25 mouse cellular contexts compared by ENCODE assay signal in the genomic region with DNA sequence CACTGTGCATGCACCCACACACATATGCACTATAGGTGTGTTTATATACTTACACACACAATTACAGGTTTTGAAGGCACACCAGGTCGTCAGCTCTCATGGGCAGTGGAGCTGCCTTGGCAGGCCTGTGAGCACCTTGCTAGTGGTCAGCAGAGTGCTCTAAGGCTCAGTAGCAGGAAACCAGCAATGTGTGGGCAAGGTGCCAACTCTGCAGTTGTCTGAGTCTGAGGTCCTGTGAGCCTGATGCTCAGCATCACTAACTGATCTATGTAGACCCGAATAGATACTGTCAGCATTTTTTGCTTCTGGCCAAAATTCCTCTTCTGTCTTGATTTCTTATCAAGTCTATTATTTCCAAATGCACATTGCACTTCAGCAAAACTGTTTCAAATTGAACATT.
A peak's percentile ranks its signal among the peaks of the same experiment; 100 is the strongest.
DNase-seq lines count a peak whose midpoint lies in the region; ATAC-seq and TF ChIP-seq lines count a peak whose summit lies in the region.
"Had no signal": no experiment of that assay in that cellular context is flagged by ENCODE, and none has a peak within 500 bp of the region (broad histone marks: within the 10 kb centered on the region; RNA-seq: fewer than 3 reads in every experiment).

No protein-coding gene starts in this region.

- no peaks in the 10 kb centered on the region for H3K27me3 ChIP-seq in cerebellum, adult 2 months (ENCODE audit: control insufficient read depth, insufficient read depth, low read length)
- no peaks in the 10 kb centered on the region for H3K27me3 ChIP-seq in lung, postnatal 0 days (replicated peaks; ENCODE audit: insufficient read depth, low read length)
- H3K27me3 ChIP-seq: embryonic facial prominence, embryonic 12.5 days; forebrain, embryonic 12.5 days; limb, embryonic 15.5 days; lung, embryonic 15.5 days; neural tube, embryonic 15.5 days had no signal

- H3K36me3 ChIP-seq in lung, postnatal 0 days (ENCODE audit: insufficient read depth, low read length): no peaks in the 10 kb centered on the region
- H3K36me3 ChIP-seq: embryonic facial prominence, embryonic 12.5 days; forebrain, embryonic 12.5 days; limb, embryonic 15.5 days; lung, embryonic 15.5 days; midbrain, embryonic 10.5 days had no signal

- ATAC-seq in lung, postnatal 0 days: no peak
- ATAC-seq: inflammation-experienced regulatory T-cells, adult 6 months had no signal

- peak; percentile 43 to 47 for DNase-seq in cerebellum, postnatal 10 days
- DNase-seq in cerebellum, adult 2 months: no peak
- peak; percentile 36 for DNase-seq in heart, postnatal 4 days
- DNase-seq in heart, adult 18-20 months: no peak
- peak; percentile 16 for DNase-seq in lung, postnatal 10 days
- no peak for DNase-seq in lung, postnatal 0 days (ENCODE audit: low spot score)
- DNase-seq in layer of hippocampus, adult 8-10 months (ENCODE audit: low spot score in 2 of 2): no peak
- DNase-seq: adrenal gland, postnatal 14 days; cerebellum, adult 11 months; gastrocnemius, postnatal 25 days; heart, adult 2 months; heart, postnatal 36 days; kidney, adult 8-10 months; layer of hippocampus, adult 9-11 months; thymus, adult 2 months had no signal

- H3K4me1 ChIP-seq in cerebellum, adult 2 months (ENCODE audit: control insufficient read depth, insufficient read depth, low read length): no peaks in the 10 kb centered on the region
- no peaks in the 10 kb centered on the region for H3K4me1 ChIP-seq in lung, postnatal 0 days (ENCODE audit: insufficient read depth, low read depth, low read length)
- H3K4me1 ChIP-seq: embryonic facial prominence, embryonic 12.5 days; forebrain, embryonic 12.5 days; limb, embryonic 15.5 days; lung, embryonic 15.5 days; midbrain, embryonic 10.5 days; neural tube, embryonic 15.5 days had no signal

- 64% methylated on average over 2 of the region's 2 CpGs for WGBS in cerebellum, adult 2 months
- 42% methylated on average over 2 of the region's 2 CpGs for WGBS in lung, postnatal 0 days

- H3K9me3 ChIP-seq in lung, postnatal 0 days (ENCODE audit: low read length): no peaks in the 10 kb centered on the region
- H3K9me3 ChIP-seq: embryonic facial prominence, embryonic 12.5 days; forebrain, embryonic 12.5 days; limb, embryonic 15.5 days; lung, embryonic 15.5 days; neural tube, embryonic 15.5 days had no signal

- H3K4me3 ChIP-seq in cerebellum, adult 2 months (replicated peaks; ENCODE audit: insufficient read depth, low read depth, low read length): no peak overlapping the region
- H3K4me3 ChIP-seq in lung, postnatal 0 days (ENCODE audit: low read depth, low read length): no peak overlapping the region
- H3K4me3 ChIP-seq: embryonic facial prominence, embryonic 12.5 days; forebrain, embryonic 12.5 days; heart, adult 2 months; limb, embryonic 15.5 days; lung, embryonic 15.5 days; midbrain, embryonic 10.5 days; neural tube, embryonic 15.5 days had no signal

- no peak overlapping the region for H3K27ac ChIP-seq in cerebellum, adult 2 months (ENCODE audit: insufficient read depth, low read length)
- no peak overlapping the region for H3K27ac ChIP-seq in lung, postnatal 0 days (ENCODE audit: low read length)
- H3K27ac ChIP-seq: embryonic facial prominence, embryonic 12.5 days; forebrain, embryonic 12.5 days; heart, adult 2 months; hindbrain, embryonic 14.5 days; limb, embryonic 15.5 days; liver, embryonic 14.5 days; lung, embryonic 15.5 days; midbrain, embryonic 10.5 days; neural tube, embryonic 15.5 days; stomach, postnatal 0 days had no signal

- TF ChIP-seq CTCF in cerebellum, adult 2 months (IDR thresholded peaks at IDR 0.05; ENCODE audit: borderline replicate concordance, insufficient read depth, low read depth, low read length): no peak
- TF ChIP-seq CTCF in lung, postnatal 0 days (IDR thresholded peaks at IDR 0.05): no peak

- TF ChIP-seq POLR2A in cerebellum, adult 2 months (IDR thresholded peaks at IDR 0.05; ENCODE audit: borderline replicate concordance, insufficient read depth, low read length): no peak

- H3K9ac ChIP-seq in lung, postnatal 0 days (replicated peaks; ENCODE audit: low read depth): no peak overlapping the region
- H3K9ac ChIP-seq: embryonic facial prominence, embryonic 12.5 days; forebrain, embryonic 12.5 days; hindbrain, embryonic 14.5 days; limb, embryonic 15.5 days; liver, embryonic 14.5 days; lung, embryonic 15.5 days; neural tube, embryonic 15.5 days had no signal

- H3K4me2 ChIP-seq in lung, postnatal 0 days (replicated peaks; ENCODE audit: low read depth, low read length): no peak overlapping the region
- H3K4me2 ChIP-seq: embryonic facial prominence, embryonic 12.5 days; forebrain, embryonic 12.5 days; hindbrain, embryonic 14.5 days; limb, embryonic 15.5 days; lung, embryonic 15.5 days; neural tube, embryonic 15.5 days had no signal

- TF ChIP-seq EP300 in lung, postnatal 0 days (IDR thresholded peaks at IDR 0.05): no peak

Comparison
In these comparisons a context has a peak if more than half of its experiments do, and no peak if none do; other contexts are left out.
1. DNase-seq: peak in cerebellum, postnatal 10 days (2 of 2), heart, postnatal 4 days (single experiment) and lung, postnatal 10 days (single experiment); none in cerebellum, adult 2 months (0 of 2), heart, adult 18-20 months (0 of 2), lung, postnatal 0 days (single experiment) and layer of hippocampus, adult 8-10 months (0 of 2).